Mouse (Mus musculus) left cerebral cortex, adult 8-10 months (tissue): ENCODE measurements around the gene Vmn1r212. TPM values are rescaled to one million over a fixed set of nuclear protein-coding genes. Genes with fewer than 3 reads are reported as not detected.
"Not testable (repeated sequence)": the region's sequence is repeated elsewhere in the genome, so short reads cannot be mapped to it uniquely, and the experiment has no call there.

ENCODE experiments used
- DNase-seq, 2 experiments: peaks; one replicate each; pipeline ENCODE4 v3.0.0; 2022; ENCODE audit warnings: low spot score in 2 of 2
- total RNA-seq, 4 experiments: library from RNA; stranded (reverse); gene quantifications; 2 replicates each; pipeline ENCODE4 v1.2.4; 2022

The Vmn1r212 gene
- not detected for total RNA-seq

DNA sequence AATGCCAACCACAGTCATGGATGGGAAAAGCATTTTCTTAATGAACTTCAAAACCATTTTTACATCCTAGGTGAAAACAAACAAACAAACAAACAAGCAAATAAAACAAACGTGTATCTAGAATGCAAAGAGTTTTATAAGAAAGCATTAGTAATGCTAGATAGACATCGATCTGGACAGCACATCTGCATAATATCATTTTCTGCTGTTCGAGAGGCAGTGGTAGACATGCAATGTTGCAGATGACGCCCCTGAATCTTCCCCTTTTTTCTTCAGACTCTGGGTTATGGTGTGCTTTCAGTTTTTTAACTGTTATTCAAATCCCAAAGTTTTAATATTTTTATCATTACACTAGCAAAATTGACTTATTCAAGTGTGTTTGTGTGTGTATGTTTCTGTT, at the start of gene Vmn1r212:
Gene Vmn1r212 (minus strand): TSS at position 101 of the 400 bp plus-strand sequence.
- no peak for DNase-seq

DNA sequence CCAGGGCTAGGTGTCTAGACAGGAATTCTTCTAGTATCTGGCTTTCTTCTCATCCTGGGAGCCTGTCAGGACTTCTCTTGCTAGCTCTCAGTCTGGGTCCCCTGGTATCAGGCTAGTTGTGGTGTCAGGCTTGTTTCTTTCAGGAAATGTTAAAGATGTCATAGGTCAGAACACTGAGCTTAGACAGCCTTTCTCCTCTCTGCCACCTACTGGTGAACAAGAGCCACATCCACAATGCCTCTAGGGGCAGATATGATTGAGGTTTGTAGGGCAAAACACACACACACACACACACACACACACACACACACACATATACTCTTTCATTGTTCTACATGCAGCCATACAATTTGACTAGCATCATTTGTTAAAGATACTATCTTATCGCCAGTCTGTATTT, 4.7 kb downstream of the Vmn1r212 start:
- no peak for DNase-seq

DNA sequence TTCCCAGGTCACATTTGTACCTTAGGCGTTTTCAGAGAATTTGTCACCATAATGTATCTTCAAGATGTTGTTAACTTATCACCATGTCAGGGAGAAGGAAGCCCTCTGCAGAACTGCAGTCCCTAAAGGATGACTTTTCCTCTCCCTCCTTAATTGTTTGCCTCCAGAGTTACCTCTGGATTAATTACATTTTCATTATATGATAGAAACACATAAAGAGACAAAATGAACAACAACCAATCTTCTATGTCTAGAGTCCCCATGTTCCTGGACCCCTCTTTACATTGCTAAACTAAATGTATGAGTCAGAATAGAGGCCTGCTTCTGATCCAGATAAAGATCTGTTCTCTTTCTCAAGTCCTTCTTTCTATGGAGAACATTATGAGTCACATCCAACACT, 26.5 kb downstream of the Vmn1r212 start, which contains the start of gene Vmn1r211:
Gene Vmn1r211 (minus strand): TSS at position 101 of the 400 bp plus-strand sequence.
- DNase-seq, result no peak

DNA sequence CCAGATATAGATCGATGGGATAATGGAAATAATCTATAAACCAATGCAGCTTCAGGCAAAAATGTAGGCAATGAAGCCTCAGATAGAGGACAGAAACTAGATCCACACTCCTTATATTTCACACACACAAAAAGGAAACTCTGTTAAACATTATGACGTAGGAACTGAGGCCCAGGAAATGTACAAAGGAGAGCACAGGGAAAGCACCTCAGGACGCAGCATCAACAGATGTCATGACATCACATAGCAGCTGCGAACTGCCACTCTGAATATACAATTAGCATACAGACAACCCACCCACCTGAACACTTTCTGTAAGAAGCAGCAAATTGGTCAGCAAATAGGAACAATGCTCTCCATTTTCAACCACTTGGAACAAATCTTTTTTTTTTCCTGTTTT, 29.2 kb downstream of the Vmn1r212 start:
- DNase-seq, result no peak

DNA sequence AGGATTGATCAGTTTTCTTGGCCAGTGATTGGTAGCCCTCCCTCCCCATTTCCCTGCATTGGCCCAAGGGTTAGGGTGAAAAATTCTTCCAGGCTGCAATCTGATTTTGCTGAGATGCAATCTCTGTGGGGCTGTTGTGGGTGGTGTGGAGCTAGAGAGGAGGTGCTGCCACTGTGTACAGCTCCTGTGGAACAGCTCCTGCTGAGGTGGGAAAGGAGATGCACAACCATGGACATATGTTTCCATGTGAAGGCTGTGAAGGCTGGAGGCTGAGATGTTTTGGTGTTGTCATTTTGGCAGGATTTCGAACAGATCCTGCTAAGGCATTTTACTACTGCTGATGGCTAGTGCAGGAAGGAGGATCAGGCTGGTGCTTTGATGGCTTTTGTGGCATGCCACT, 37.2 kb downstream of the Vmn1r212 start:
- DNase-seq, result peak in 1 of 2 experiments; percentile 7

DNA sequence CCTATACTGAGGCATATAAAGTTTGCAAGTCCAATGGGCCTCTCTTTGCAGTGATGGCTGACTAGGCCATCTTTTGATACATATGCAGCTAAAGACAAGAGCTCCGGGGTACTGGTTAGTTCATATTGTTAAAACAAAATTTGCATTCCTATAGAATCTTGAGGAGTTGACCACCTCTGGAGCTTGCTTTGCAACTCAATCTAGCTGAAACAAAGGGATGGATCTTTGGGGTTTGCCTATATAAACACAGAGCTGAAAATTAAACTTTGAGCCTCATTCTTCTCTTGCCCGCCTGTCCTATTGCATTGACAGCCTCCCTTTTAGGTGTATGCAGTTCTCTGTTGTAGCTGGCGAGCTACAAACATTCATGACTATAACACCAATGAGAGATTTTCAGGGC, 39.7 kb downstream of the Vmn1r212 start:
- DNase-seq, result not testable (repeated sequence)

Other genes starting within 250 kb of the Vmn1r212 start
- under 1 TPM in 2 of 4 experiments, not detected in 2; 0.15 to 0.19 TPM for gene Vmn1r207-ps, start 154.6 kb downstream of the Vmn1r212 start, total RNA-seq
- gene Vmn1r208, start 106.8 kb downstream of the Vmn1r212 start, total RNA-seq, result not detected
- under 1 TPM in 2 of 4 experiments, not detected in 2; 0.07 to 0.09 TPM for gene Vmn1r209, start 74.5 kb downstream of the Vmn1r212 start, total RNA-seq
- gene Vmn1r210, start 52.9 kb downstream of the Vmn1r212 start, total RNA-seq, result not detected
- not detected for gene Vmn1r211, start 26.6 kb downstream of the Vmn1r212 start, total RNA-seq
- not detected for gene Vmn1r213, start 123.5 kb upstream of the Vmn1r212 start, total RNA-seq
- not detected for gene Vmn1r214, start 146.2 kb upstream of the Vmn1r212 start, total RNA-seq
- not detected for gene Vmn1r215, start 183.8 kb upstream of the Vmn1r212 start, total RNA-seq
- gene Vmn1r217, start 234.0 kb upstream of the Vmn1r212 start, total RNA-seq, result not detected
- gene Vmn1r218, start 248.9 kb upstream of the Vmn1r212 start, total RNA-seq, result not detected